Mouse (Mus musculus) CH12.LX (cell line): ENCODE data around the gene Gnb1.

ENCODE experiments used
- CHD1 ChIP-seq: IDR thresholded peaks from 2 replicates; pipeline ENCODE4 v1.6.1; 2012; ENCODE audit warnings: low read depth, low read length, improper control_type of control experiment, inconsistent platforms
- CTCF ChIP-seq, 2 experiments: IDR thresholded peaks in 1 of 2; conservative IDR thresholded peaks in 1 of 2; 2 replicates each; pipeline ENCODE4 v1.5.1; 2011 to 2012; ENCODE audit warnings: low read depth in 2 of 2, low read length in 2 of 2, improper control_type of control experiment in 1 of 2, inconsistent platforms in 1 of 2, mild to moderate bottlenecking in 1 of 2, moderate library complexity in 1 of 2
- JUND ChIP-seq: conservative IDR thresholded peaks from 2 replicates; pipeline ENCODE4 v1.6.1; 2011; ENCODE audit warnings: low read depth, low read length, improper control_type of control experiment
- MYC ChIP-seq: IDR thresholded peaks from 2 replicates; pipeline ENCODE4 v1.6.1; 2011; ENCODE audit warnings: low read depth, mild to moderate bottlenecking, improper control_type of control experiment, low read length
- NRF1 ChIP-seq: IDR thresholded peaks from 2 replicates; pipeline ENCODE4 v1.6.1; 2014; ENCODE audit warnings: low read depth, mild to moderate bottlenecking, inconsistent platforms, low read length, improper control_type of control experiment, moderate library complexity
- PAX5 ChIP-seq: IDR thresholded peaks from 2 replicates; pipeline ENCODE4 v1.6.1; 2012; ENCODE audit warnings: low read length, inconsistent platforms, mixed read lengths
- POLR2A ChIP-seq: IDR thresholded peaks from 2 replicates; pipeline ENCODE4 v1.6.1; 2011; ENCODE audit warnings: low read depth, mild to moderate bottlenecking, improper control_type of control experiment, low read length
- RAD21 ChIP-seq: IDR thresholded peaks from 2 replicates; pipeline ENCODE4 v1.6.1; 2011; ENCODE audit warnings: low read depth, mild to moderate bottlenecking, low read length, improper control_type of control experiment, moderate library complexity
- TBP ChIP-seq: conservative IDR thresholded peaks from 2 replicates; pipeline ENCODE4 v1.6.1; 2011; ENCODE audit warnings: low read depth, low read length, improper control_type of control experiment
- ZKSCAN1 ChIP-seq: IDR thresholded peaks from 2 replicates; pipeline ENCODE4 v1.6.1; 2012; ENCODE audit warnings: low read depth, inconsistent platforms, low read length, improper control_type of control experiment, borderline replicate concordance
- ZMIZ1 ChIP-seq: IDR thresholded peaks from 2 replicates; pipeline ENCODE4 v1.6.1; 2012; ENCODE audit warnings: low read depth, mild to moderate bottlenecking, inconsistent platforms, low read length, improper control_type of control experiment
- ZNF384 ChIP-seq: IDR thresholded peaks from 2 replicates; pipeline ENCODE4 v1.6.1; 2012; ENCODE audit warnings: low read depth, low read length, improper control_type of control experiment, inconsistent platforms

DNA sequence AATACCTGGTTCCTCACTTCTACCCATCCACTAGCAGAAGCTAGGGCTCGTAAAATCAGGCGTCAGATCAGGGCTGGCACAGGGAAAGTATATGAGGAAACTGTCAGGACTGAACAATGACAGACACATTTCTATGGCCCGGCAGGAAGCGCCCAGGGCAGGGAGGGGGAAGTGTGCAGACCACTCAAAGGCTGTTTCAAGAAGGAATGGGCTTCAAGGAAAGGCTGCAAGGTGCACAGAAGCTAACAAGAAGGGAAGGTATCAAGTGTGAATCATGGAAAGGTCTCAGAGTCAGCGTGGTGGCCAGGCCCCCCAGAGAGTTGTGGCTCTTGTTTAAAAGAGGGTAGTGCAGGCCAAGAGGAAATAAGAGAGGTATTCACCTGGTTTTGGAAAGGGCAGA is 705 bp upstream of the Gnb1 start:
- TF ChIP-seq ZNF384 (no peak), JUND (no peak), CTCF (conservative IDR thresholded peaks at IDR 0.05 in 1 of 2, IDR thresholded peaks at IDR 0.05 in 1 of 2; ENCODE audit: low read depth in 2 of 2, low read length in 2 of 2) (no peak), ZKSCAN1 (no peak), POLR2A (no peak), RAD21 (no peak), ZMIZ1 (no peak; the same call in 1 of the 2 replicates), CHD1 (no peak), NRF1 (no peak), TBP (no peak), MYC (no peak), PAX5 (no peak)
